Mouse (Mus musculus): ENCODE data around the gene Begain. TPM values are rescaled to one million over a fixed set of nuclear protein-coding genes. Genes with fewer than 3 reads are reported as not detected.

Gene Begain
- total RNA-seq, 4 experiments from 2014 or later: 112 to 128 (median 121) TPM

Other genes starting within 250 kb of the Begain start
- 10 to 100 TPM; 13.7 to 15.9 (median 14.6) TPM for gene Slc25a29, start 232.3 kb downstream of the Begain start, total RNA-seq (2022)
- gene Slc25a47, start 232.2 kb downstream of the Begain start, total RNA-seq (2022): 10 to 100 TPM in 2 of 4 experiments, 1 to 10 TPM in 2; 9.4 to 11.4 (median 10.4) TPM
- gene Wdr25, start 174.6 kb downstream of the Begain start, total RNA-seq (2022): 10 to 100 TPM in 2 of 4 experiments, 1 to 10 TPM in 2; 7.9 to 12.9 (median 10.2) TPM
- gene Wars, start 174.0 kb downstream of the Begain start, total RNA-seq (2022): 10 to 100 TPM; 76.5 to 92.1 (median 83.0) TPM

Data from left cerebral cortex, adult 8-10 months (tissue).